Mouse (Mus musculus) testis, adult 2 months (tissue): ENCODE data around the gene Pgrmc2.

Experiments
- CTCF ChIP-seq: fragments of 200-500 bp; IDR thresholded peaks from 2 replicates; pipeline ENCODE4 v1.5.1; 2012; ENCODE audit warnings: low read depth, mild to moderate bottlenecking, inconsistent platforms, low read length, moderate library complexity; ENCODE audit not compliant: control insufficient read depth, insufficient read depth, insufficient replicate concordance
- POLR2A ChIP-seq: fragments of 200-500 bp; IDR thresholded peaks from 2 replicates; pipeline ENCODE4 v1.6.1; 2012; ENCODE audit warnings: low read depth, mild to moderate bottlenecking, inconsistent platforms, low read length, moderate library complexity; ENCODE audit not compliant: control insufficient read depth

- TF ChIP-seq CTCF (no peak), POLR2A (no peak)
Measured at GRCm38 (mm10) chr3:41108306-41108785, 25.5 kb upstream of the Pgrmc2 start.
